Mouse (Mus musculus): Measurements from ENCODE around the gene Tox4.
"Not testable (repeated sequence)": the region's sequence is repeated elsewhere in the genome, so short reads cannot be mapped to it uniquely, and the experiment has no call there.

Tox4 gene

GRCm38 (mm10) chr14:52278932-52279746 is at the start of gene Tox4, which contains the start of gene Rab2b:
Gene Tox4 (plus strand): TSS chr14:52279146.
Gene Rab2b (minus strand): TSS chr14:52279545.
- DNase-seq (ENCODE audit: low read depth, low spot score): peak; percentile 99

DNA sequence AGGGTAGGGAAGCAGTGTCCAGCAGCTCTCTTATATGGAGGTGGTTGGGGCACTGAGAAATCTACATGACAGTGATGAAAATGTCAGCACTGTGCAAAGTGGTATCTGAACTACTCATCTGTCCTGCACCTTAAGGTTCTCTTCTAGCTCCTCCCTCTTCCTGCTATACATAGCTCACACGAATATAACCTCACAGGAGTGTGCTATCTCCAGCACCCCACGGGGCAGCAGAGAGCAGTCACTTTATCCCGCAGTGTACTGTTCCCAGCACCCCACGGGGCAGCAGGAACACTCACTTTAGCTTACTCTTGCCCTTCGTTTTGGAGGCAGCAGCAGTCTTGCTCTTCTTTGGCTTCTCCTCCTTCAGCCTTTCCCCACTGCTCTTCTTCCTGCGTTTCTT is 46.7 kb upstream of the Tox4 start:
- no peak for DNase-seq (ENCODE audit: low read depth, low spot score)

- DNase-seq (ENCODE audit: low read depth, low spot score): no peak
These were observed 43.8 kb upstream of the Tox4 start for GRCm38 (mm10) chr14:52235165-52235564.

DNA sequence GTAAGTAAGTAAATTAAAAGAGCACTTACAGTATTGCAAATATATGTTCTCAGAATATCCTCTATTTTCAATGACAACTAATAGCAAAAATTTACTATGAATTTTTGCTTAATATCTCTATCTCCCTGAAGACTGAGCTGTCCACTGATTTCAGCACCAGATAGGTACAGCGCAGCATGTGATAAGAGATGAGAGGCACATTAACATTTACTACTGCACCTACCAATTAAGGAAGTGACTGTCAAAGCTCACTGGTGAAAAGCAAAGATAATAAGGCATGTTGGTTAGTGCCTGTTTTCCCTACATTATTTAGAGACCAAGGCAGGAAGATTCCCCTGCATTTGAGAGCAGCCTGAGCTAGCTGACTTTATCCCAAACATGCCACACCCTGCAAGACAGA is 42.7 kb upstream of the Tox4 start:
- no peak for DNase-seq (ENCODE audit: low read depth, low spot score)

- peak; percentile 98 for DNase-seq (ENCODE audit: low read depth, low spot score)
These were observed 34.8 kb upstream of the Tox4 start for GRCm38 (mm10) chr14:52244041-52244689.

DNA sequence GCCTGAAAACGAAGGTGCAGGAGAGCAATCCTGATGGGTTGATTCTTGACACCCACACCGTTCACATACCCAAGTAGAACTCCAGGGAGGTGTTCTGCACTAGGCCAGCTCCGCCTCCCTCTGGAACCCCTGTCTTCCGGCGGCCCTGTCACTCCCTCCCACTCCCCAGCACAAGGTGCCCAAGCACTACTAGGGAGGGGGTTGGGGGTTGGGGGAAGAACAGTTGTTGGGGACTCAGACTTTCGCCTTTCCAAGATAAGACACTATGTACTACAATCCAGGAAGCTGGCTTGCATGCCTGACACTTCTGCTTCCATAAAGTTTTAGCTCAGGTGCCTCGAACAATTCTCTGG is 34.3 kb upstream of the Tox4 start:
- DNase-seq (ENCODE audit: low read depth, low spot score): no peak

- DNase-seq (ENCODE audit: low read depth, low spot score): no peak
These were observed 32.8 kb upstream of the Tox4 start for GRCm38 (mm10) chr14:52246129-52246528.

DNA sequence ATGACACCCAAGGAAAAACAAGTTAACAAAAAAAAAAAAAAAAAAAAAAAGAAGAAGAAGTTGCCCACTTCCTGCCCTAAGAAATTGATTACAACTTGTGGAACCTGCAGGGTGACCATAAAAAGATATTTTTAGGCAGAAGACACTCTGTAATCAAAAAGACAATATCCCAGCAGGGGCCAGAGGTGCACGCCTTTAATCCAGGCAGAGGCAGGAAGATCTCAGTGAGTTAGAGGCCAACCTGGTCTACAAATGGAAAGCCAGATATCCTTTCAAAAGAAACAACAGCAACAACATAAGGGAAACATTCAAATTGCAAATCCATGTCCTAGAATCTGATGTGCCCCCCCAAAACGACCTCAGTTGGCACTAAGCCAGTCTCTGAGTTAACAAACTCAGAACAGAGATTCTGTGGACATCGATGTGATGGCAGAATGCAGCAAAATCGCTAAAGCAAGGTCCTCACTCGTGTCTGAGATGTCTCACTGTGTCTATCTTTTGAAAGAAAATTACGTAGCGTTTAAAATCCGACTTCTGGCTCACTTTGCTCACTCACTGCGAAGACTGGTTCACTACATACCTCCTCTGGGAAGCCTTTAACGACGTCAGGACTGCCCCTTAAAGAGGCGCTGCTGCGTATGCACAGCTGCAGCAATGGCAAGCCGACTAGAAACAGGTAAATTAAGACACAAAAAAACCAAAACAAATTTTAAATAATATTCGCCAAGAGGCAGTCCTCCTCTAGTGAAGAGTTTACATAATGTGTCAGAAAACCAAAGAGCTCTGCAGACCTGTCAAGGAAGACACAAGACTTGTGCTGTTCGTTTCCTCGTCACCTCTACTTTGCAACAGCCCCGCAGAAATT is 22.4 kb upstream of the Tox4 start:
- peak; percentile 43 for DNase-seq (ENCODE audit: low read depth, low spot score)

DNA sequence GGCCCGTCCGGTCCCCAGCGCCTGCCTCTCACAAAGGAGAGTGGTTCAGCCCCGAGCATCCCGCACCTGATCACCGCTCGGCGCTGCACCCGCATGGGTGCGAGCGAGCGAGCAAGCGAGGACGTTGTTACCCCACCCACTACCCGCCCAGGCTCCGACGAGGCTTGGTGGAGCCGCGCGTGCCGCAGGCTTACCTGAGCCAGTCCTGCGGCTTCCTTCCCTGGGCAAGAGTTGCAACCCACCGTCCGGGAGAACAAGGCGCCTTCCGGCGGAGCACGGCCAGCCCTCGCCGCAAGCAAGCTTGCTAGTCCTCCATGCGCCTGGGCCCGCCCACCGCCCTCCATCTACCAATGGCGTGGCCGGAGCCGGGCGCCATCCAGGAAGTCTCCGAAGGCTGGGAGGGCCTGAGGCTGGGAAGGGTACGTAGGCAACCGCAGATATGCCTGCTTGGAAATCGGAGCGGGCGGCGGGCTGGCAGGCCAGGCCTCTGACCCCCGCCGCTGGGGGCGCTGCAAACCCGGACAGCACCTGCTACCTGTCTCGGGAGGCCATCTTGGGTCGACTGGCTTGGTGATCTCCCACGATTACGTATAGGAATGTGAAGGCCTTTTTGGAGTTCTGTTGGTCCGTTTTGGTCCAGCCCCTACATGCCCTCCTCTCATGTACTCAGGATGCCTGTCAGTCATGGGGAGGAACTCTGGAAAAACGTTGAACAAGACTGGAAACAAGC is 21.3 kb upstream of the Tox4 start, which contains the start of gene Chd8:
Gene Chd8 (minus strand): TSS at position 297 of the 730 bp plus-strand sequence.
- peak; percentile 99 for DNase-seq (ENCODE audit: low read depth, low spot score)

DNA sequence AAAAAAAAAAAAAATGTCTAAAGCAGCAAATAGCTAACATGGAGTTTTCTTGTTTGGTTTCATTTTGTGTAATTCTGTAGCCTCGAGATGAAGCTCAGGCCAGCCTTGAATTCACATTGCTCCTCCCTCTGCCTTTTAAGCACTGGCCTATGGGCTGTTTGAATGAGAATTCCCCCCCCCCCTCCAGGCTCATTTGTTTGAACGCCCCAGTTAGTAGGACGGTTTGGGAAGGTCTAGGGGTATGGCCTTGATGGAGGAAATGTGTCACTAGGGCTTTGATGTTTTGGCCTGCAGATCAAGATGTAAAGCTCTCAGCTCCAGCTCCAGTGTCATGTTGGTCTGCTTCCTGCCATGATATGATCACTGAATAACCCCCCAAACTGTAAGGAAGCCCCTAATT is 6.2 kb upstream of the Tox4 start:
- DNase-seq (ENCODE audit: low read depth, low spot score): peak; percentile 32

DNA sequence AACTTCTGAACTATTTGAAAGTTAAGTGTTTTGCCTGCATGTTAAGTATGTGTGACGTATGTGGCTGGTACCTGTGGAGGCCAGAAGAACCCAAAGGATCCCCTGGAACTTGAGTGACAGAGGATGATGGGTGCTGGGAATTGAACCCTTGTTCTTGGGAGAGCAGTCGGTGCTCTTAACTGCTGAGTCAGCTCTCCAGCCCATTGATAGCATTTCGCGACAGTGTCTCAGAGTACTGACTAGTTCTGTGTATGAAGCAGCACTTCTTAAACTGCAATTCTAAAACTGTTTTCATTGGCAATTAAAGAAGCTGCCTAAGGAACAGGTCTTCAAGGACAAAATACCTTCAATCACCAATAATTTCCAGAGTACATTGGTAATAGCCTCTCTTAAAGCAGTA is 1.7 kb upstream of the Tox4 start:
- no peak for DNase-seq (ENCODE audit: low read depth, low spot score)

- DNase-seq (ENCODE audit: low read depth, low spot score): no peak
These were observed 788 bp downstream of the Tox4 start for GRCm38 (mm10) chr14:52279747-52280120.

DNA sequence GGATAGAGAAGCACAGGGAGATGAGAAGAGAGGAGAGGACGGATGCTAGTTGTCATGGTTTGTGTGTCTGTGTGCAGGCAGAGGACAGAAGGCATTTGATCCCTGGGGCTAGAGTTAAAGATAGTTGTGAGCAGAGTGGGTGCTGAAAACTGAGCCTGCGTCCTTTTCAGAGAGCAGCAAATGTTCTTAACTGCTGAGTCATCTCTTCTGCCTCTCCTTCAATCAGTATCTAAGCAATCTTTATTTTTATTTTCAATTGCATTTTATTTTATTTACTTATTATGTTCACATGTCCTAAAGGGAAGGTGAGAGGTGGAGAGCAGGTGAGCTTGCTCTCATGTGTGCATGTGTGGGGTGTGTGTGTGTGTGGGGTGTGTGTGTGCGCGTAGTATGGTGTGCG is 4.7 kb downstream of the Tox4 start:
- DNase-seq (ENCODE audit: low read depth, low spot score): no peak

DNA sequence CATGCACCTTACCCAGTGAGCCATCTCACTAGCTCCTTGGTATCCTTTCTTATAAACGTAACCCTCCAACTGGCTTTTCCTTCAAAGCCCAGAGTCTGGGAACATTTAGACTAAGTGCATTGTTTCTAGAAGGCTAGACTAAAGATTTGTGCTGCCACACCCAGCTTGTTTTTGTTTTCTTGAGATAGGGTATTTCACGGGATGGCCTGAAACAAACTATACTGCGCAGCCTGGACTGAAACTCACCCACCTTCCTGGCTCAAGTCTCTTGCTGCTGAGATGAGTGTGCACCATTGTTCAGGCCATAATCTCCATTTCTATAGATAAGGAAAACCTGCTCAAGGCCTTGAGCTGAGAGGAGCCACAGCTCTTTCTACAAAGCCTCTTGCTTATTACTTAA is 5.2 kb downstream of the Tox4 start:
- no peak for DNase-seq (ENCODE audit: low read depth, low spot score)

- peak; percentile 40 for DNase-seq (ENCODE audit: low read depth, low spot score)
These were observed 16.8 kb downstream of the Tox4 start for GRCm38 (mm10) chr14:52295558-52296264.

- not testable (repeated sequence) for DNase-seq (ENCODE audit: low read depth, low spot score)
These were observed 24.6 kb downstream of the Tox4 start for GRCm38 (mm10) chr14:52303517-52303916.

- peak; percentile 93 for DNase-seq (ENCODE audit: low read depth, low spot score)
These were observed 25.8 kb downstream of the Tox4 start, which contains the start of gene Mettl3 for GRCm38 (mm10) chr14:52304644-52305271. Gene Mettl3 (minus strand): TSS chr14:52305128.

DNA sequence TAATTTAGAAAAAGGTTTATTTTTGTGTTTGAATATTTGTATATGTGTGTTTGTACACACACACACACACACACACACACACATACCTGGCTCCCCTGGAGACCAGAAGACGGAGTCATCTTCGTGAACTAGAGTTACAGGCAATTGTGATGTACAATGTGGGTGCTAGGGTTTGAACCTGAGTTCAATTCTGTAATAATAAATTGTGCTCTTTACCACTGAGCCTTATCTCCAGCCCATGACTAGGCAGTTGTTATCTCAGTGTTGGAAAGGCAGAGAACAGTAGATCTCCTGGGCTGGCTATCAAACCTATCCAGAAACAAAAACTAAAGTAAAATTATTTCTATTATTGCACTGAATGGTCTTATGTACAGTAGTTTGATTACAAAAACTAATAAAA is 27.2 kb downstream of the Tox4 start:
- no peak for DNase-seq (ENCODE audit: low read depth, low spot score)

- DNase-seq (ENCODE audit: low read depth, low spot score): not testable (repeated sequence)
These were observed 31.4 kb downstream of the Tox4 start for GRCm38 (mm10) chr14:52310343-52310742.

GRCm38 (mm10) chr14:52310906-52311305 is 32.0 kb downstream of the Tox4 start:
- no peak for DNase-seq (ENCODE audit: low read depth, low spot score)
